Comparison of ENCODE assay signal across 8 mouse cellular contexts in genomic region chr4:98702201-98702894, GRCm38 (mm10). TPM values are rescaled to one million over a fixed set of nuclear protein-coding genes. Genes with fewer than 3 reads are reported as not detected.
DNase-seq lines count a peak whose midpoint lies in the region; ATAC-seq and TF ChIP-seq lines count a peak whose summit lies in the region.

No protein-coding gene starts in this region.

- no peaks in the 10 kb centered on the region for H3K27me3 ChIP-seq in forebrain, embryonic 15.5 days
- no peaks in the 10 kb centered on the region for H3K27me3 ChIP-seq in lung, postnatal 0 days (replicated peaks; ENCODE audit: insufficient read depth, low read length)

- H3K4me3 ChIP-seq in forebrain, embryonic 15.5 days, result no peak overlapping the region
- no peak overlapping the region for H3K4me3 ChIP-seq in layer of hippocampus, adult 2 months
- H3K4me3 ChIP-seq in lung, postnatal 0 days (ENCODE audit: low read depth, low read length), result no peak overlapping the region

- H3K4me1 ChIP-seq in forebrain, embryonic 15.5 days, result peaks cover 11% of the 10 kb centered on the region
- H3K4me1 ChIP-seq in lung, postnatal 0 days (ENCODE audit: insufficient read depth, low read depth, low read length), result no peaks in the 10 kb centered on the region

- peak; percentile 94 for TF ChIP-seq CTCF in layer of hippocampus, adult 2 months (conservative IDR thresholded peaks at IDR 0.05)
- TF ChIP-seq CTCF in lung, postnatal 0 days (IDR thresholded peaks at IDR 0.05), result peak; percentile 91

- H3K4me2 ChIP-seq in forebrain, embryonic 15.5 days (replicated peaks), result peak overlapping the region; percentile 20; the same call in 1 of the 2 replicates
- no peak overlapping the region for H3K4me2 ChIP-seq in lung, postnatal 0 days (replicated peaks; ENCODE audit: low read depth, low read length)

- peak; percentile 56 for DNase-seq in Muller cell, postnatal 12 days (ENCODE audit: inconsistent ontology term)
- peak; percentile 72 for DNase-seq in cerebellum, adult 11 months
- DNase-seq in layer of hippocampus, adult 2 months (ENCODE audit: low spot score in 2 of 2), result peak; percentile 46 to 76
- DNase-seq in lung, postnatal 0 days (ENCODE audit: low spot score), result peak; percentile 67
- peak; percentile 45 for DNase-seq in retina, postnatal 7 days (ENCODE audit: low read depth, low spot score)

- H3K27ac ChIP-seq in forebrain, embryonic 15.5 days (replicated peaks), result no peak overlapping the region
- H3K27ac ChIP-seq in layer of hippocampus, adult 2 months, result no peak overlapping the region
- no peak overlapping the region for H3K27ac ChIP-seq in lung, postnatal 0 days (ENCODE audit: low read length)

- H3K9me3 ChIP-seq in forebrain, embryonic 15.5 days, result no peaks in the 10 kb centered on the region
- H3K9me3 ChIP-seq in lung, postnatal 0 days (ENCODE audit: low read length), result no peaks in the 10 kb centered on the region

- peak; percentile 76 for ATAC-seq in forebrain, embryonic 15.5 days (replicated peaks)
- ATAC-seq in hematopoietic stem cell, adult 5-6 weeks (replicated peaks in 1 of 2; ENCODE audit: insufficient read depth in 1 of 2, low FRiP score in 2 of 2, low TSS enrichment in 1 of 2, low read depth in 1 of 2, poor library complexity in 2 of 2, severe bottlenecking in 2 of 2), result peak; percentile 50 to 72
- ATAC-seq in lung, postnatal 0 days, result peak; percentile 52
- no peak for ATAC-seq in erythroblast, adult 5-6 weeks (replicated peaks; ENCODE audit: low FRiP score, poor library complexity, severe bottlenecking)

- H3K9ac ChIP-seq in forebrain, embryonic 15.5 days (replicated peaks), result no peak overlapping the region
- H3K9ac ChIP-seq in lung, postnatal 0 days (replicated peaks; ENCODE audit: low read depth), result no peak overlapping the region

- 21% methylated on average over 12 of the region's 12 CpGs for WGBS in forebrain, embryonic 15.5 days
- WGBS in lung, postnatal 0 days, result 26% methylated on average over 12 of the region's 12 CpGs

- no peak for TF ChIP-seq EP300 in lung, postnatal 0 days (IDR thresholded peaks at IDR 0.05)

- no peaks in the 10 kb centered on the region for H3K36me3 ChIP-seq in forebrain, embryonic 15.5 days
- H3K36me3 ChIP-seq in lung, postnatal 0 days (ENCODE audit: insufficient read depth, low read length), result no peaks in the 10 kb centered on the region

RNA-seq across cellular contexts. Expression of gene L1td1, which starts 24.2 kb away (rescaled TPM):
- polyA plus RNA-seq in forebrain, embryonic 15.5 days (2015; fragmentation: Nextera tagmentation; extraction: Ambion mirVana), result not detected in 2 replicates
- 0.44 TPM in 1 of 2 replicates, not detected in the other for total RNA-seq in hematopoietic stem cell, adult 5-6 weeks (2017)
- total RNA-seq in layer of hippocampus, adult 2 months (2021), result not detected
- polyA plus RNA-seq in lung, postnatal 0 days (2015; fragmentation: Nextera tagmentation; extraction: Ambion mirVana), result not detected in 2 replicates
- total RNA-seq in erythroblast, adult 5-6 weeks (2015; ENCODE audit: low replicate concordance), result not detected in 2 replicates
- not detected in 2 replicates for total RNA-seq in erythroblast, adult 5-6 weeks (2017; ENCODE audit: low replicate concordance)
